Mouse (Mus musculus): ENCODE results near the gene Vdr. TPM values are rescaled to one million over a fixed set of nuclear protein-coding genes. Genes with fewer than 3 reads are reported as not detected.

Vdr gene
- polyA plus RNA-seq, 1 experiment from 2014 or later = 0.15 TPM

DNA sequence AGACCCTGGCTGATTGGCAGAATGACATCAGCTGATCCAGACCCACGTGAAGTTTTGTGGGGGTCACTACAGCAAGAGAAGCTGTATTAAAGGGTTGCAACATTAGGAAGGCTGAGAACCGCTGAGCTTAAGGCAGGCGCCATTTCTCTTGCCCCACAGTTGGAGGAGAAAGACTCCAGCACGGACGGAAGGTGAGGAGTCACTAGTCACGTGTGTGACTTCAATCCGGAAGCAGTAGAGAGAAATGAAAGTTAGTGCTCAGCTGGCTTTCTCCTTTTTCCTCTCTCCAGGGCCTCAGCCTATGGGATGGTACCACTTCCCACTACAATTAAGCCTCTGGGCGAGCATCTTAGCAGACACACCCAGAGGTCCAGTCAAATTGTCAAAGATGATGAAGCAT is 32.1 kb upstream of the Vdr start:
- Histone ChIP-seq H3K4me1 (peaks cover 8% of the 10 kb centered on the region), H3K36me3 (no peaks in the 10 kb centered on the region), H3K4me3 (no peak overlapping the region), H3K9me3 (replicated peaks) (no peaks in the 10 kb centered on the region), H3K27me3 (ENCODE audit: low read depth, poor library complexity, severe bottlenecking) (no peaks in the 10 kb centered on the region), H3K27ac (no peak overlapping the region)
- no peak for DNase-seq (ENCODE audit: low spot score)
- 89% methylated on average over 8 of the region's 8 CpGs for WGBS

DNA sequence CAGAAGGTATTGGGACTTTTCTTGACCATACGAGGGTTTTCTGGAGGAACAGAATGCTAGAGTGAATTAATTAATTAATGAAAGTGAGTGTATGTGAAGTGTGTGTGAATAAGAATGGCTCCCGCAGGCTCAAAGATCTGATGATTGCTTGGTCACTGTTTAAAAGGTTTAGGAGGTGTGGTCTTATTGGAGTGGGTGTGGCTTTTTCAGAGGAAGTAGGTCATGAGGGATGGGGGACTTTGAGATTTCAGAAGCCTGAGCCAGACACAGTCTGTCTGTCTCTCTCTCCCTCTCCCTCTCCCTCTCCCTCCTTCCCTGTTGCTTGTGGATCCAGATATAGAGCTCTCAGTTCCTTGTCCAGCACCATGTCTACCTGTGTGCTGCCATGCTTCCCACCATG is 30.9 kb upstream of the Vdr start:
- Histone ChIP-seq H3K4me3 (no peak overlapping the region), H3K9me3 (replicated peaks) (no peaks in the 10 kb centered on the region), H3K27ac (no peak overlapping the region), H3K4me1 (peaks cover 8% of the 10 kb centered on the region), H3K27me3 (ENCODE audit: low read depth, poor library complexity, severe bottlenecking) (no peaks in the 10 kb centered on the region), H3K36me3 (no peaks in the 10 kb centered on the region)
- 95% methylated on average over 2 of the region's 2 CpGs for WGBS
- DNase-seq (ENCODE audit: low spot score) = no peak

DNA sequence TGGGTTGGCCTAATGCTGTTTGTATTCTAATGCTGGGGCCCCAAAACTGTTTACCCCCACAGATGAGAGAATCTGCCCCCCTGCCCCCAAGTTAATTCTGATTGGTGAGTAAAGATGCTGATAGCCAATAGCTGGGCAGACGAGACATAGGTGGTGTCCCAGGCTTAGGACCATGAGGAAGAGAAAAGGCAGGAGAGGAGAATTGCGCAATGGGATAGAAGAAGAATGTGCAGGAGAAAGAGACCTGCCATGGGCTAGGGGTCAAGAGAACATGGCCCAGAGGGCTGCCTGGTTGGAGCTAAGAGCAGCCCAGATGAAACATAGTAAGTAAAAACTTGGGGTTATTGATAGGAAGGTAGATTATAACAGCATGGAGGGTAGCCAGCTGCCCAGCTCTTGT is 29.7 kb upstream of the Vdr start:
- H3K27ac ChIP-seq = no peak overlapping the region
- no peak for DNase-seq (ENCODE audit: low spot score)
- WGBS = 91% methylated on average over 2 of the region's 2 CpGs
- H3K9me3 ChIP-seq (replicated peaks) = no peaks in the 10 kb centered on the region
- H3K27me3 ChIP-seq (ENCODE audit: low read depth, poor library complexity, severe bottlenecking) = no peaks in the 10 kb centered on the region
- no peaks in the 10 kb centered on the region for H3K36me3 ChIP-seq
- peaks cover under 1% of the 10 kb centered on the region; the same call in 1 of the 2 replicates for H3K4me1 ChIP-seq
- no peak overlapping the region for H3K4me3 ChIP-seq

DNA sequence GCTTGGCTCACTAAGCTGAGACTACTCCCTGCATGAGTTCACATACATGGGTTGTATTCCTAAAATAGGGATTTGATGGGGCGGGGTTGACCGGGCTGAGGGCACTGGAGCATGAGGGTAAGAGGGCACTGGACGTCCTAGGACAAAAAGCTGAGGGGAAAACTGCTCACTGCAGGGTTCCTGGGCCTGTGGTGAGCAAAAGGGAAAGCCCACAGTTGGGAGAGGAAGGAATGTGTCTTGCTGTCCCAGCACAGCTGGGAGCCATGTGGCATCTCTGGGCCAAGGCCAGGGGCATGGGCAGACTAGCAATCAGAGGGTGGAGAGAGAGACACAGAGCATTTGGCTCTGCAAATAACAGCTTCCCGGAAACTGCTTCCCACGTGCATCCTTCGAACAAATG is 28.1 kb upstream of the Vdr start:
- Histone ChIP-seq H3K27ac (no peak overlapping the region), H3K36me3 (no peaks in the 10 kb centered on the region), H3K4me3 (no peak overlapping the region), H3K27me3 (ENCODE audit: low read depth, poor library complexity, severe bottlenecking) (no peaks in the 10 kb centered on the region), H3K9me3 (replicated peaks) (no peaks in the 10 kb centered on the region), H3K4me1 (no peaks in the 10 kb centered on the region)
- WGBS = 67% methylated on average over 6 of the region's 6 CpGs
- no peak for DNase-seq (ENCODE audit: low spot score)

DNA sequence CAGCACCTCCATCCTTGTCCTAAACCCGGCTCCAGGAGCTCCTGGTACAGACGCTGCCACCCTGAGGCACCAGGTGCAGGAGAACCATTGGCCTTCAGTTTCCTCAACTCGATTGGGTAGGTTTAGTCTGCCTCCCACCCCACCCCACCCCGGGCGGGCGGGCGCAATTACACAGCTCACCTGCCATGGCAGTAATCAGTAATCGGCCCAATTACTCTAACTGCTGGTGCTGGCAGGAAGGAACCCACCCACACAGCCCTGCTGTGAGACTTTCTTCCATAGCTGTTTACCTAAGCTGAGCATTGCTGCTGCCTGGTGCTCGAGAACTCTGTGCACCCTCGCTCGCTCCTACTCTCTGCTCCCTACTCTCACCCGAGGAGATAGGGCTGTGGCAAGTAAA is 22.0 kb upstream of the Vdr start:
- WGBS = 86% methylated on average over 12 of the region's 12 CpGs
- DNase-seq (ENCODE audit: low spot score) = no peak

DNA sequence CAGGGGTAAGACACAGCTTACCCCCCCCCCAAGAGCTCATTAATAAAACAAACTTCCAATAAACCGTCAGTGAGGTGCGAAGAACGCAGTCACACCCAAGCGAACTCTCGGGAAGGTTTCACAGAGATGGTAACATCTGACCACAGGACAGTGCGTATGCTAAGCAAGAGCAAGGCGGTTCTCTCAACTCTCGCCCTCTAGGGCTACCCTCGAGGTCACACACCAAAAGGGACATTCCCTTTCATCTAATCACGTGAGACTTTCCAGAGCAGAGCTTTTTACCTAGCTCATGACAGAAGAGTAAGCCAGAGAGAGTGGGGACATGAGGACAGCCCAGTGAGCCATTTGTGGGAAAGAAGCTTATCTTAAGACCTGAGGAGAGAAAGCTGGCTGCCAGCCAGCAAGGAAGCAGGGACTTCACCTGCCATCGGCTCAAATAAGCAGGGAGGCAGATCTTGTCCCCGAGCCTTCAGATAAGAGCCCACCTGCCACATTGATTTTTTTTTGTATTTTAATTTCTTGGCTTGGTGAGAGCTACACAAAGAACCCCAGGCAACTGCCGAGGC is 18.9 kb upstream of the Vdr start:
- DNase-seq (ENCODE audit: low spot score) = no peak
- 0 out of 2 replicates have a peak, but pooled peaks cover 5% of the 10 kb centered on the region for H3K4me1 ChIP-seq
- no peaks in the 10 kb centered on the region for H3K9me3 ChIP-seq (replicated peaks)
- no peaks in the 10 kb centered on the region for H3K36me3 ChIP-seq
- H3K27me3 ChIP-seq (ENCODE audit: low read depth, poor library complexity, severe bottlenecking) = no peaks in the 10 kb centered on the region
- no peak overlapping the region for H3K4me3 ChIP-seq
- WGBS = 52% methylated on average over 13 of the region's 13 CpGs
- no peak overlapping the region for H3K27ac ChIP-seq

More for the DNA sequence above, 22.0 kb upstream of the Vdr start:
- 0 out of 2 replicates have a peak, but pooled peaks cover 4% of the 10 kb centered on the region for H3K4me1 ChIP-seq
- no peak overlapping the region for H3K4me3 ChIP-seq
- H3K36me3 ChIP-seq = no peaks in the 10 kb centered on the region
- H3K27ac ChIP-seq = no peak overlapping the region
- no peaks in the 10 kb centered on the region for H3K9me3 ChIP-seq (replicated peaks)
- no peaks in the 10 kb centered on the region for H3K27me3 ChIP-seq (ENCODE audit: low read depth, poor library complexity, severe bottlenecking)

DNA sequence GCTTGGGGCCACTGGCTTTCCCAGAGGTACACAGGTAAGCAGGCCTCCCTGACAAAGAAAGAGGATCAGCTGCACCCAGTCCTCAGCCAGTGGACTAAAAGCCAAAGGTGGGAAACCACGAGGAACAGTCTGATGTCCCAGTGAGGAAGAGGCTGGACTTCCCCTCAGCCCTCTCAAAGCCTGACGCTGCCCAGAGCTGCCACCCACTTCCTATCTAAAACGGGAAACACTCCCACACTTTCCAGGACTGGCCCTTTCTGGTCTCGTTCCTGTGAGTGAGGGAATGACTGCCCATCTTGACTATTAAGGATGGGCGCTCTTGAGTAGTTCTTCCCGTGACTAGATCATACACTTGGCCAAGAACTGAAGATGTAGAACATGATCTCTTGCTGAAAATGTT is 17.4 kb upstream of the Vdr start:
- DNase-seq (ENCODE audit: low spot score) = no peak

DNA sequence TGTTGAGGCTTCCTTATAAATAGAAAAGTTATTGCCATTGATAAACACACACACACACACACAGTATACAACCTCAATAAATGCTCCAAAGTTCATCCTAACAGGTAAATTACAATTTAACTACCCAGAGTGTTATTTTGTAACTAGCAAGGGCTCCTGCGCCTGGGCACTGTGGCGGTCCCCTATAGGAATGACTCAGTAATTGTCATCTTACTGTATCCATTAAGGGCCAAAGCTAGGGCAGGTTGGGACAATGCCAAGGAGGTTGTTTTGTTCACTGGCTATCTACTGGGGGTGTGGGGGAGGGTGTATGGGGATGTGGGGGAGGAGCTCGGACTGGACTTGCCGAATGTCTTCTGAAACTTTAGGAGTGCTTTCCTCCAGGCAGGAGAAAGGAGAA is 16.6 kb upstream of the Vdr start:
- 66% methylated on average over 4 of the region's 4 CpGs for WGBS
- no peak for DNase-seq (ENCODE audit: low spot score)
- Histone ChIP-seq H3K4me3 (no peak overlapping the region), H3K4me1 (0 out of 2 replicates have a peak, but pooled peaks cover 5% of the 10 kb centered on the region), H3K27me3 (ENCODE audit: low read depth, poor library complexity, severe bottlenecking) (no peaks in the 10 kb centered on the region), H3K36me3 (no peaks in the 10 kb centered on the region), H3K9me3 (replicated peaks) (no peaks in the 10 kb centered on the region), H3K27ac (no peak overlapping the region)

More for the DNA sequence above, 17.4 kb upstream of the Vdr start:
- Histone ChIP-seq H3K27ac (no peak overlapping the region), H3K4me1 (0 out of 2 replicates have a peak, but pooled peaks cover 5% of the 10 kb centered on the region), H3K36me3 (no peaks in the 10 kb centered on the region), H3K9me3 (replicated peaks) (no peaks in the 10 kb centered on the region), H3K27me3 (ENCODE audit: low read depth, poor library complexity, severe bottlenecking) (no peaks in the 10 kb centered on the region), H3K4me3 (no peak overlapping the region)
- WGBS = 75% methylated on average over 6 of the region's 6 CpGs

DNA sequence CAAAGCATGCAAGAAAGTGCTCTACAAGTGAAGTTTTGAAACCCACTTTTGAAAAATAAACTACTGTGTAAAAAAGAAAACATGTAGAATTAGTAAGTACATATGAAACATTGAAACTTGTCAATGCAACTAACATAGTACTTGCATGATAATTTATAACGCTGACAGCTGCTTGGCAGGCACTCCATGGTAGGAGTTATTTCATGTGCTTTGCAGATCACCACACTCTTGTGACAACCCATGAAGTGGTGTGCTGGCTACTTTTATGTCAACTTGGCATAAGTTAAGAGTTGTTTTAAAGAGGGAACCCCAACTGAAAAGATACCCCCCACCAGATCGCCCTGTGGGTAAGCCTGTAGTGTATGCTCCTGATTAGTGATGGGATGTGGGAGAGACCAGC is 12.0 kb upstream of the Vdr start:
- Histone ChIP-seq H3K4me3 (no peak overlapping the region), H3K36me3 (no peaks in the 10 kb centered on the region), H3K4me1 (0 out of 2 replicates have a peak, but pooled peaks cover under 1% of the 10 kb centered on the region), H3K9me3 (replicated peaks) (no peaks in the 10 kb centered on the region), H3K27ac (no peak overlapping the region), H3K27me3 (ENCODE audit: low read depth, poor library complexity, severe bottlenecking) (no peaks in the 10 kb centered on the region)
- 85% methylated on average over 2 of the region's 2 CpGs for WGBS
- DNase-seq (ENCODE audit: low spot score) = no peak

DNA sequence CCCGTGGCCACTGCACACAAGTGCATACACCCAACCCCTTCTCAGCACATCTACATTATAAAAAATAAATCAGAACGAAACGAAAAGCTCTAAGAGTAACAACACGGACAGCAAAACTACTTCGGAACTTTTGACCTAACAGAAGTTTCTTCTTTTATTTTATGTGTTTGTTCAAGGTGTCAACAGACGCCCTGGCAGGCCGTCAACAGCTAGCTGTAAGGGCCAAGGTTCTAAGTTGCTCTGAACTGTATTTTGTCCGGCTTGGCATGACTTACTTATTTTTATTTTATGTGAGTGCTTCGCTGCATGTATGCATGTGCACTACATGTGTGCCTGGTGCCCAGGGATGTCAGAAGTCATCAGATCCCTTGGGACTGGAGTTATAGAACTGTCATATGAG is 11.4 kb upstream of the Vdr start:
- no peaks in the 10 kb centered on the region for H3K36me3 ChIP-seq
- no peak overlapping the region for H3K27ac ChIP-seq
- H3K27me3 ChIP-seq (ENCODE audit: low read depth, poor library complexity, severe bottlenecking) = no peaks in the 10 kb centered on the region
- H3K9me3 ChIP-seq (replicated peaks) = no peaks in the 10 kb centered on the region
- DNase-seq (ENCODE audit: low spot score) = no peak
- no peaks in the 10 kb centered on the region for H3K4me1 ChIP-seq
- no peak overlapping the region for H3K4me3 ChIP-seq
- 92% methylated on average over 9 of the region's 9 CpGs for WGBS

DNA sequence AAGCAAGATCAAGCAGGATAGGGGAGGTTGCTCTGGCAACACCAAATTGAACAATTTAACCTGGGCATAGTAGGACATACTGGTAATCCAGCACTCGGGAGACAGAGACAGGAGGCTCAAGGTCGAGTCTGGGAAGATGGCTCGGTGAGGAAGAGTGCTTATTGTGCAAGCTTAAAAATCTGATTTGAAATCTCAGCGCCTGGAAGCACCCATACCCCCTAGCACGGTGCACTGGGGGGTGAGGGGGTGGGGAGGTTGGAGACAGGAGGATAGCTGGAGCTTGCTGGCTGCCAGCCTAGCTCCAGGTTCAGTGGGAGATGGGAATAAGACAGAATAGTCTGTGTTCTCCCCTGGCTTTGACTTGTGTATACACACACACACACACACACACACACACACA is 9.9 kb upstream of the Vdr start:
- Histone ChIP-seq H3K27ac (no peak overlapping the region), H3K27me3 (ENCODE audit: low read depth, poor library complexity, severe bottlenecking) (no peaks in the 10 kb centered on the region), H3K4me3 (no peak overlapping the region), H3K9me3 (replicated peaks) (no peaks in the 10 kb centered on the region), H3K36me3 (no peaks in the 10 kb centered on the region), H3K4me1 (no peaks in the 10 kb centered on the region)
- no peak for DNase-seq (ENCODE audit: low spot score)
- WGBS = 80% methylated on average over 5 of the region's 5 CpGs

DNA sequence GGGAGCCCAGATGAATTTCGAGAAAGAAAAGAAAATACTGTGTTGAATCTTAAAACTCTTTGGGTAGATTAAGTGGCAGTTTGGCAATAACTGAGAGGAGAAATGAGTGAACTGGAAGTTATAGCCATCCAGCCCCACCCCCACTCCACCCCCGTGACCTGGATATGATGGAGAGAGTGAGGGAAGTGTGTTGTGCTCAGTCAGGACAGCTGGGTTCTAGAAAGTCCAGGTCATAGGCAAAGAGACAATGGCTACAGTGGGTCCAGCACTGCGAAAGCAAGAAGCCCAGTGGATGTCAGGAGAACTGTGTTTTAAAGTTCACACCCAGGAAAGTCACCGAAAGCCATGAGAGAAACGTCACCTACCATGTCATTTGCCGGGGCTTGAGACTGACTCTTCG is 8.8 kb upstream of the Vdr start:
- Histone ChIP-seq H3K36me3 (no peaks in the 10 kb centered on the region), H3K27me3 (ENCODE audit: low read depth, poor library complexity, severe bottlenecking) (0 out of 2 replicates have a peak, but pooled peaks cover 5% of the 10 kb centered on the region), H3K9me3 (replicated peaks) (no peaks in the 10 kb centered on the region), H3K4me3 (no peak overlapping the region), H3K4me1 (0 out of 2 replicates have a peak, but pooled peaks cover 3% of the 10 kb centered on the region), H3K27ac (no peak overlapping the region)
- WGBS = 88% methylated on average over 7 of the region's 7 CpGs
- no peak for DNase-seq (ENCODE audit: low spot score)

DNA sequence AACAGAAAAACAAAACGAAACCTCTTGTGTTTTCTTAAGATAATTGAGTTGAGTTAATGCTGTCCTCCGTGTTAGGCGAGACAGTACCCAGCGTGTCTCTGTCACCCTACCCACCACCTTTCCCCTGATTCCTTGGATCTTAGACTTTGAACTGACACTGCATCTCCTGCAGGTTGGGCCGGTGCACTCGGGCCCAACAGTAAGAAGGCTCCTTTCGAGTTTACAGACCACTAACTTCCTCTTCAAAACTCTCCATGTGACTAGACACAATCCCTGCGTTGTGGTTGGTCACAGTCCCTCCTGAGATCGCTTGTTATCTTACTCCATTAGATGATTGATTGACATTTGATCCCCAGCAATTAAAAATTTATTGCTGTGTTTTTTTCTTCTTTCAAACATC is 7.6 kb upstream of the Vdr start:
- Histone ChIP-seq H3K4me3 (no peak overlapping the region), H3K27ac (no peak overlapping the region), H3K27me3 (ENCODE audit: low read depth, poor library complexity, severe bottlenecking) (0 out of 2 replicates have a peak, but pooled peaks cover 5% of the 10 kb centered on the region), H3K36me3 (no peaks in the 10 kb centered on the region), H3K9me3 (replicated peaks) (no peaks in the 10 kb centered on the region), H3K4me1 (peaks cover 5% of the 10 kb centered on the region; the same call in 1 of the 2 replicates)
- 87% methylated on average over 9 of the region's 9 CpGs for WGBS
- DNase-seq (ENCODE audit: low spot score) = no peak

DNA sequence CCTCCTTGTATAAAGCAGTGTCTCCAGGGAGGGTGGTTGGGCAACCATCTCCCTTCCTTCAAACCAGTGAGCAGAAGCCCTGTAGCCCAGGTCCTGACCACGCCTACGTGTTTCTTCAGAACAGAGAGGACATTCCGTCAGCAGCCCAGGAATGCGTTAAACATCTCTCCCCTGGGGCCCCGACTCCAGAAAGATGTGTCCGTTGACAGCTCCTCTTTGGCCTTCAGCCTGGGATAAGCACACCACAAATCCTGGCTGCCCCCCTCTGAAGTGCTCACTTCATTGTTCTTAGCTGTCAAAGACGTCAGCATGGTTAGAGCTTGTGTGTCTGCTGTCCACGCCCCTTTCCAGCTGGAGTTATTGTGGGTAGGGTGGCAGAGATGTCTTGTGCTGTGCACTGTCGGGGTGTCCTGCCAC is 3.9 kb upstream of the Vdr start:
- Histone ChIP-seq H3K4me1 (peaks cover 5% of the 10 kb centered on the region; the same call in 1 of the 2 replicates), H3K9me3 (replicated peaks) (no peaks in the 10 kb centered on the region), H3K27me3 (ENCODE audit: low read depth, poor library complexity, severe bottlenecking) (peaks cover 24% of the 10 kb centered on the region), H3K27ac (no peak overlapping the region), H3K4me3 (no peak overlapping the region), H3K36me3 (no peaks in the 10 kb centered on the region)
- 38% methylated on average over 9 of the region's 9 CpGs for WGBS
- no peak for DNase-seq (ENCODE audit: low spot score)

Measured in limb, embryonic 10.5 days (tissue).